Mouse (Mus musculus) testis, postnatal 10 days (tissue): ENCODE measurements around the gene Vti1a.

Experiments
- DNase-seq: peaks from one replicate; pipeline ENCODE4 v3.0.0; 2021; ENCODE audit warnings: low spot score

The Vti1a gene

DNA sequence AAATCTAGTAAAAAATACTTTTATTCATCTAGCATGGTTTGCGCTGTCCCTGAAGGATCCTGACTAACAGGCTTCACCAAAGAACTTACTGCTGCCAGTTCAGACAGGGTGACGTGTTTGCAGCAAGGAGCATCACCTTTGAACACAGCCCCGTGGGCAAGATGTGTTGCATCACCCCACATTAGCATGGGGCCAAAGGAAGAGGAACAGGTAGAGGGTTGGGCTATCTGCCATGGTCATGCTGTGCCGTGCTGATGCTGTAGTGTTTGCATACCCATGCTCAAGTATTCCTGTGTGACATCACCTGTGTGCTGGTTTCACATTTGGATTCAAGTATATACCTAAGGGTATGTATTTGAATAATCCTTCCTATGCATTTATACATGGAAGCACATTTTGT, 147.6 kb downstream of the Vti1a start:
- DNase-seq = no peak

GRCm38 (mm10) chr19:55469301-55470051, 153.4 kb downstream of the Vti1a start:
- DNase-seq = no peak

DNA sequence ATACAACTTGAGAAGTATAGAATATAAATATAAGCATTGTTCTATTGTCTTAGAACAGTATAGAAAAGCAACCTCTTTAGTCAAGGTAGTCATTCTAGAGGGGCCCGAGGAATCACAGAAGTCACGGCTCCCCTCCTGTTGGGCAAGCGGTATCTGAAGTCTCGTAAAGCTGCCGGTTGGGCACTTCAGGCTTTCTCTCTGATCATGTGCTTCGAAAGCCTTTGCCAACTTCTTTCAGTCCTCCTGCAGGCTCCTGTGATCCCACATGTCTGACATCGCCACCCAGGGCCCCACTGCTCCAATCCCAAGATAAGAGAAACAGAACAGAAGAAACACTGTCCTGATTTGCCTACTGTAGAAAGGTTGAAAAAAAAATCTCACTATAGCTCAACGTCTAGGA, 156.5 kb downstream of the Vti1a start:
- DNase-seq = no peak

- no peak for DNase-seq
Observed at GRCm38 (mm10) chr19:55474225-55474624, 158.1 kb downstream of the Vti1a start.

GRCm38 (mm10) chr19:55480526-55480925, 164.4 kb downstream of the Vti1a start:
- no peak for DNase-seq

DNA sequence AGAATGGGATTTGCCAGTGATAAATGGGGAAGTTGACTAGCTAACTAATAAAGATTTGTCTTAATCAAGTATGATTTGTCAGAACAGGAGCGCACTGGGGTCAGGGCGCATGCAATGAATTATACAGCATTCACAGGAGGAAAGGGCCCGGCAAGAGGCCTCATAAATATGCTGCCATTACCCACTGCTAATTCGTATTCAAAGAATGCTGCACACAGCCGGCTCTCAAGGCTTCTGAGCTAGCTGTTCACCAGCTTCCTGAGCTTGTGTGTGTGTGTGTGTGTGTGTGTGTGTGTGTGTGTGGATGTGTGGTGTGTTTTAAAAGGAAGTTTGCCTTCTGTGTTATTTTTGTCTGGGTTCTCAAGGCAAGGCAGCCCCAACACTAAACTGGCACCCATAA, 165.2 kb downstream of the Vti1a start:
- no peak for DNase-seq

- DNase-seq = no peak
Observed at GRCm38 (mm10) chr19:55483526-55483925, 167.4 kb downstream of the Vti1a start.

DNA sequence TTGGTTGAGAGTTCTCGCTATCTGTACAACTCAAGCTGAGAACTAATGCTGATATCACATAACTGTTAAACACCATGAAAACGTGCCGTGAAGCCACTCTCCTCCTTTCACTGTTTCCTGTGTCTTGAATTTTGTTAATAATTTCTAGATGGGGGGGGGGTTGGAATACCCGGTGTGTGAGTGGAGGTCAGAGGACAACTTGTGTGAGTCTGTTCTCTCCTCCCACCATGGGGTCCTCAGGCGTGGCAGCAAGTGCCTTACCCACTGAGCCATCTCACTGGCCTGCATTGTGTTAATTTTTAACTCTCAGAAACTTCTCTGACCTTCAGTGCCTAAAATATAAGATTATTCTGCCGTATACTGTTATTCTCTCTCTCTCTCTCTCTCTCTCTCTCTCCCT, 168.5 kb downstream of the Vti1a start:
- DNase-seq = no peak

GRCm38 (mm10) chr19:55486473-55486872, 170.4 kb downstream of the Vti1a start:
- DNase-seq = no peak

DNA sequence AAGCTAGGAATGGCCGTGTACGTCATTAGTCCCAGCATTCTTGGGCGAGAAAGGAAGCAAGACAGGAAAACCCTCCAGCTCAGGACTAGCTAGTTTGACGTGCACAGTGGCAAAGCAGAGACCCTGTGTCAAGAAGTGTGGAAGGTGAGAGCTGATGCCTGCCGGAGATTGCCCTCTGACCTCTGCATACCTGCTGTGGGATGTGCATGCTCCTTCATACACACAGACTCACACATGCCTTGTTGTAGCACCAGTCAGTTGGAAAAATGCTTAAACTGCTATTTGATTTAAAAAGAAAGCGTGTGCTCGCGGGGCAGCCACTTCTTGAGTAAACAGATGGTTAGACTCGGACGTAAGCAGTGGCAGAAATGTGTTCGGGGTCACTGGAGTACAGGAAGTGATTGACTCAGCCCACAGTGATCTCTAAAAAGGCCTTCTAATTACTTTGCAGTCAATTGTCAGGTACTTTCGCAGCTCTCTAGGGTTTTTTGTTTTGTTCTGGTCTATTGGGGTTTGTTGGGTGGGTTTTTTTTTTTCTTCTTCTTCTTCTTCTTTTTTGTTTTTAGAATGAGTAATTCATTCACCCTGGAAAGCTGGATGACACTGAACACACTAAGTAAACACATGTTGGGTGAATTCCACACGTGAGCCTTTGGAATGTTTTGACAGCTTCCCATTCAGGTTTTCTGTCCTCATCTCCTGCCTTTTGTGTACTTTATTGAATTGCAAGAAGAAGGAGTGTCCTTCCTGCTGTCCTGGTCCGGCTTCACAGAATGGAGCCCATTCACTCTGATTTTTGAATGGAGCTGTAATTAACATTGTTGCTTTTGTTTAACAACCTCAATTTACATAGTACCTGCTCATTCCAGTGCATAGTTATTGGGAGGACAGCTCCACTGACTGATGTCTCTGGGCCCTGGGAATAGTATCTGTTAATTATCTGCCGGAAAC, 175.3 kb downstream of the Vti1a start:
- no peak for DNase-seq

- DNase-seq = no peak
Observed at GRCm38 (mm10) chr19:55496333-55496732, 180.2 kb downstream of the Vti1a start.

GRCm38 (mm10) chr19:55499179-55499863, 183.2 kb downstream of the Vti1a start:
- DNase-seq = no peak

DNA sequence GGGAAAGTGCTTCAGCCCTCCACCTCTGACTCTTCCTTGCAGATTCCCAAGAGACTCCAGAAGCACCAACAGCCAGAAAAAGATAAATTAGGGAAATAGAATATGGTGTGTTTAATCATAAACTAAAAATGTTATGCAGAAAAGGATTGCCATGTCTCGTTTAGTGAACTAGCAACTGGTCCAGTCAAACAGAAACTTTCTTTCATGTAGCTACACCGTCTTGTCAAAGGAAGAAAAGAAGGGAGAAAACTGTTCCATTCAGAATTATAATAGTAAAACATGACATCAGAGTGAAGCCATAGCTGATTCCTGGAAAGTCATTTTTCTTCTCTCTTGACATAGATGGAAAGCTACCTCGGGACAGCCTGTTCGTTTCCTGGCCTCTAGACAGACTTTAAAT, 185.9 kb downstream of the Vti1a start:
- no peak for DNase-seq

- DNase-seq = peak; percentile 56
Observed at GRCm38 (mm10) chr19:55503771-55504170, 187.7 kb downstream of the Vti1a start.

- DNase-seq = no peak
Observed at GRCm38 (mm10) chr19:55507748-55508147, 191.7 kb downstream of the Vti1a start.

DNA sequence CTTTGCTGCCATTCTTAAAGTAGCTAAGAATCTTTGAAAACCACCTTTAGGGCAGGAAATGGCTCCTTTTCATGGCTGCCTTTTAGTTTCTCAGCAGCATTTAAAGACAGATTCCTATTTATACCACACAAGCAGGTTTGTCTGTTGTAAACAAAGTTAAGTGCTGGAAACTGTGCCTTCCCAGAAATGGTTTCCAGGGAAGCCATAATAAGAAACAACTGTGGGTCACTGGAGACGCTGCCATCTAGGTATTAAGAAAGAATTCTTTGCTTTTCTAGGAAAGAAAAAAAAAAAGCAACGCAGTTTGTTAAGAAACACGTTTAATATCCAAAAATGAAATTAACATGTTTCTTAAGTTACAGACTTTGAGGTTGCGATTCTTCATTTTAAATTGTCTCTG, 192.1 kb downstream of the Vti1a start:
- DNase-seq = no peak

DNA sequence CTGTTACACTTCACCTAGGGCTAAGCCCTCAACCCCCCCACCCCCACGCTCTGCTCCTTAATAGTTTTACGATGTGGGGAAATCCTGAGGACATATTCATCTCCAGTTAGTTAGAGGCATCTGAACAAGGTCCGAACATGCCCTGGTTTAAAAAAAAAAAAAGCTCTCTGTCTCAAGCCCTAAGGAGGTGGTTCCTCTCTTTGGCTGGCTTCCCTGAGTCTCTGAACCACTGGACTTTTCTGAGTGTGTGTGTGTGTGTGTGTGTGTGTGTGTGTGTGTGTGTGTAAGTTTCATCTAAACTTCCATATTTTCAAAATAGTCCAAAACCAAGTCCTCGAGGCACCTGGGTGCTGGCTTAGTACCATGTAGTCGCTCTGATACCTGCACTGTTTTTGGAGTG, 192.9 kb downstream of the Vti1a start:
- DNase-seq = no peak

DNA sequence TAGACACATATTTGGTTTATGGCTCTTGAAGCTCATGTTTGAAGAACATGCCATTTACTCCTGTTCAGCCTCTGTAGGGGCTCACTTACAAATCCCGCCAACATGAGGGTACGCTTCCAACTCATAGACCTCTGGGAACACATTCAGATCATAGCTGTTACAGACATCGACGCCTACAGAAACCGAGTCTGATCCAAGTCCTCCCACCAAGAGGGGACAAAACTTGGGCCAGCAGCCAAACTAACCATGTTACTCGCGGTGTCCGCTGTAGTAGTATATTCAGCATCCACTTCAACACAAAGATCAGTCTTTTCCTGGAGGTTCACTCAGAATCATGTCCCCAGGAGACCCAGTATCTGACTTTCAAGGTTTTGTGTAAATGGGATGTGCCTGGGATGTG, 193.5 kb downstream of the Vti1a start:
- DNase-seq = no peak

GRCm38 (mm10) chr19:55513941-55514340, 197.8 kb downstream of the Vti1a start:
- no peak for DNase-seq

- DNase-seq = no peak
Observed at GRCm38 (mm10) chr19:55520236-55520635, 204.1 kb downstream of the Vti1a start.

GRCm38 (mm10) chr19:55523340-55523739, 207.2 kb downstream of the Vti1a start:
- DNase-seq = no peak

GRCm38 (mm10) chr19:55524385-55524784, 208.3 kb downstream of the Vti1a start:
- no peak for DNase-seq

- DNase-seq = no peak
Observed at GRCm38 (mm10) chr19:55525056-55525455, 209.0 kb downstream of the Vti1a start.
